Mouse (Mus musculus) ES-E14 (cell line): ENCODE measurements around the gene Dnajc24. TPM values are rescaled to one million over a fixed set of nuclear protein-coding genes. Genes with fewer than 3 reads are reported as not detected.
A peak's percentile ranks its signal among the peaks of the same experiment; 100 is the strongest.

Experiments used
- DNase-seq: peaks from one replicate; pipeline ENCODE4 v3.0.0-alpha.2; 2013; ENCODE audit warnings: low read depth, low spot score
- H3K27ac ChIP-seq: 2 replicates; pipeline ENCODE4 v1.5.1; 2012; ENCODE audit warnings: low read depth, mild to moderate bottlenecking, low read length, moderate library complexity, mixed read lengths; ENCODE audit not compliant: poor library complexity, insufficient read depth, severe bottlenecking
- H3K36me3 ChIP-seq: 2 replicates; pipeline ENCODE4 v1.6.1; 2012; ENCODE audit warnings: mild to moderate bottlenecking, low read length, moderate library complexity, mixed read lengths; ENCODE audit not compliant: control insufficient read depth, poor library complexity, insufficient read depth, severe bottlenecking
- H3K4me1 ChIP-seq, 2 experiments: fragments of 150-350 bp in 1 of 2; sonication (generic) in 1 of 2; 2 replicates each; pipeline ENCODE4 v1.6.1; 2012; ENCODE audit warnings: low read length in 2 of 2, mild to moderate bottlenecking in 1 of 2, mixed read lengths in 1 of 2; ENCODE audit not compliant: control insufficient read depth in 2 of 2, insufficient read depth in 2 of 2, poor library complexity in 1 of 2
- H3K4me3 ChIP-seq, 2 experiments: fragments of 150-350 bp in 1 of 2; sonication (generic) in 1 of 2; 2 replicates each; pipeline ENCODE4 v1.5.1; 2012; ENCODE audit warnings: low read length in 2 of 2, low read depth in 1 of 2, mild to moderate bottlenecking in 1 of 2, mixed read lengths in 1 of 2; ENCODE audit not compliant: insufficient read depth in 1 of 2, poor library complexity in 1 of 2, severe bottlenecking in 1 of 2
- H3K9ac ChIP-seq: 2 replicates; pipeline ENCODE4 v1.6.1; 2012; ENCODE audit warnings: low read depth, mild to moderate bottlenecking, low read length, mixed read lengths; ENCODE audit not compliant: poor library complexity, insufficient read depth, severe bottlenecking
- H3K9me3 ChIP-seq: fragments of 150-350 bp; sonication (generic); 2 replicates; pipeline ENCODE4 v1.6.1; 2012; ENCODE audit warnings: low read depth, mild to moderate bottlenecking, low read length; ENCODE audit not compliant: control insufficient read depth, insufficient read depth
- CHD2 ChIP-seq: IDR thresholded peaks from 2 replicates; pipeline ENCODE4 v1.6.1; 2014; ENCODE audit warnings: mild to moderate bottlenecking, low read depth, low read length, inconsistent platforms
- HCFC1 ChIP-seq: IDR thresholded peaks from 2 replicates; pipeline ENCODE4 v1.6.1; 2012; ENCODE audit warnings: low read length, inconsistent platforms, borderline replicate concordance; ENCODE audit not compliant: insufficient read depth
- MAFK ChIP-seq: IDR thresholded peaks from 2 replicates; pipeline ENCODE4 v1.6.1; 2014; ENCODE audit warnings: mild to moderate bottlenecking, low read depth, low read length, inconsistent platforms; ENCODE audit not compliant: insufficient read depth
- ZC3H11A ChIP-seq: IDR thresholded peaks from 2 replicates; pipeline ENCODE4 v1.6.1; 2012; ENCODE audit warnings: low read depth, mild to moderate bottlenecking, inconsistent platforms, low read length, borderline replicate concordance
- ZNF384 ChIP-seq: IDR thresholded peaks from 2 replicates; pipeline ENCODE4 v1.6.1; 2012; ENCODE audit warnings: low read depth, low read length, inconsistent platforms
- in situ Hi-C, 2 experiments: fragments of 600-800 bp; cut with MboI; formaldehyde crosslinking; loops; one replicate each; pipeline ENCODE4 v1.15.1; 2025; ENCODE audit warnings: low sequenced_read_pairs in 2 of 2, inconsistent platforms in 1 of 2; ENCODE audit not compliant: unreplicated experiment in 2 of 2
- total RNA-seq: library from RNA; depleted of rRNA; stranded (reverse); fragments of 300-350 nt; gene quantifications from 2 replicates; pipeline ENCODE4 v1.2.3, GENCODE M21; 2012; rRNA removed

Gene Dnajc24
- total RNA-seq, result 32.2 and 33.1 TPM in 2 replicates

DNA sequence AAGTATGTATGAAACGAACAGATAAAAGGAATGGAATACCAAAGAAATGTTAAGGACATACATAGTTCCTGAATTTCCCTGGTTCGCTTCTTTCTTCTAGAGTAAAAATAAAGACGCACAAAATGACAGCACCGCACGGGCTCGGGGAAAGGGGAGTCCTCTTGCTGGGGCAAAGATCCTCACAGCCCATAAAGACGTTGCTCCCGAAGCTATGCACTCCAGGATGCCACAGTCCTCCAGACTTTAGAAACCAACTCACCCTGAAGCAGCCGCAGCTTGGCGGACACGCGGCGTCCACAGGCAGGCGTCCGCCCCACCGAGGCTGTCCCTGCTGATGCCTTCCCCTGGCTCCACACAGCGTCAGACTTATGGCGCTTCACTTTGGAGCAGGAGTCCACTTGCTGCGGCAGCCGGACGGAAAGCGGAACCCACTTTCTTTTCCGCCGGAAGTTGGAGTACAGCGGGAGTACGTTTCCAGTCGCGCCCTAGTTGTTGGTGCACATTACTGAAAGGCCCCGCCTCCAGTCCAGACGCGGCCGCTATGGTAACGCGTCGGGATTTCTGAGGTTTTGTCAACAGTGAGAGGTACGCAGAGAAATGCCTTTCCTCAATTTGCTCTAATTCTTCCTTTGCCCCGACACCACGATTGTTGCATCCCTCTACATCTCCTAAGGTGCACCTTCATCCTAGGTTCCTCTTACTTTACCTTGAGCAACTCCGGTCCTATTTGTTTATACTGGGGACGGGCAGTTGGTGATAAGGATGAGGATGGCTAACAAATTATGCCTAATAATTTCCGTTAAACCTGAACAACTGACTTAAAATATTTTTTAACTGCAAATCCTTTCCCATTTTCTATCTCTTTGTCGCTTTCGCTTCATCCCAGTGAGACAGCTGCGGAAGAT is at the start of gene Dnajc24:
Gene Dnajc24 (minus strand): TSS at position 715 of the 905 bp plus-strand sequence.
- H3K9ac ChIP-seq, result peak within 1 kb of the TSS; percentile 90
- TF ChIP-seq CHD2 (no peak), HCFC1 (peak; percentile 82)
- H3K4me1 ChIP-seq, result no peaks in the 10 kb centered on the region
- H3K27ac ChIP-seq, result peak within 1 kb of the TSS; percentile 44; the same call in 1 of the 2 replicates
- in situ Hi-C loops, result no loop called here
- DNase-seq, result peak; percentile 79
- no peaks in the 10 kb centered on the region for H3K36me3 ChIP-seq
- H3K4me3 ChIP-seq, result peak within 1 kb of the TSS; percentile 96 to 97
- H3K9me3 ChIP-seq, result no peaks in the 10 kb centered on the region

DNA sequence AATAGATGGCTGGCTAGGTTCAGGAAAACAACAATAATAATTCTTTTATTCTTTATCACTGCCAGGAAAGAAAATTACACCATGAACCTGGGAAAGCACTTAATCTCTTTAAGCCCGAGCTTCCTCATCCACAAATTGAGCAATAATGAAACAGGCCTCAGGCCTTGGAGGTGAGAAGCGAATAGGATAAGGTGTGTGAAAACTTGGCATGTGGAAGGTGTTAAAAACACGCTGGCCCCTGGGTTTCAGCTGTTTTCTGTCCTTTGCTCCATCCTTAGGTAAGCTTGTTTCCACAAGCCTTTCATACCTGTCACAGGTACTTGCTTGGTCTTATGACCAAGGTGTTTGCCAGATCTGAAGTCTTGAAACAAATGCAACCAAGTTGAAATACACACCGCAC is 43.3 kb upstream of the Dnajc24 start:
- H3K9ac ChIP-seq, result no peak overlapping the region
- no peaks in the 10 kb centered on the region for H3K9me3 ChIP-seq
- H3K36me3 ChIP-seq, result no peaks in the 10 kb centered on the region
- H3K4me1 ChIP-seq, result no peaks in the 10 kb centered on the region
- in situ Hi-C loops, result no loop called here
- H3K4me3 ChIP-seq, result no peak overlapping the region
- TF ChIP-seq ZC3H11A (no peak), ZNF384 (no peak)
- no peak for DNase-seq
- H3K27ac ChIP-seq, result no peak overlapping the region

DNA sequence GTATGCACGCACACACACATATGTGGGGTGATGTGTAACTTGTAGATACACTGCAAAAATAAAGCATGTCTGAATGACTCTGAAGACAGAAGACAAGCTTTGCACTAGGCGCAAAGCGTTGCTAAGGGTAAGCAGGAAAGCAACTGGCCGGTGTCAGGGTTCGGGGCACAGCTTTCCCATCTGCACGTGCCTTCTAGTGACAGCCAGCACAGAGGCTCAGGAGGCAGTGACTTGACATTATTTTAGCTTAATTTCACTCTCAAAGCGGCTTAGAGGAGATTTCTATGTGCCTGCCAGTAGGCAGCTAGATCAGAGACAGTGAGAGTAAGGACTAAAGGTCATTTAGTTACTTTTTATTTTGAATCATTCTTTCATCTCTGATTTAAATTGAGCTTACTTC is 39.1 kb upstream of the Dnajc24 start:
- no peak for TF ChIP-seq ZNF384
- no peak for TF ChIP-seq MAFK
- TF ChIP-seq HCFC1, result no peak
- Histone ChIP-seq H3K9me3 (no peaks in the 10 kb centered on the region), H3K9ac (no peak overlapping the region), H3K27ac (no peak overlapping the region), H3K4me1 (no peaks in the 10 kb centered on the region; a peak in 2 of 4 replicates), H3K36me3 (no peaks in the 10 kb centered on the region), H3K4me3 (no peak overlapping the region)
- no peak for DNase-seq
- in situ Hi-C loops, result no loop called here

DNA sequence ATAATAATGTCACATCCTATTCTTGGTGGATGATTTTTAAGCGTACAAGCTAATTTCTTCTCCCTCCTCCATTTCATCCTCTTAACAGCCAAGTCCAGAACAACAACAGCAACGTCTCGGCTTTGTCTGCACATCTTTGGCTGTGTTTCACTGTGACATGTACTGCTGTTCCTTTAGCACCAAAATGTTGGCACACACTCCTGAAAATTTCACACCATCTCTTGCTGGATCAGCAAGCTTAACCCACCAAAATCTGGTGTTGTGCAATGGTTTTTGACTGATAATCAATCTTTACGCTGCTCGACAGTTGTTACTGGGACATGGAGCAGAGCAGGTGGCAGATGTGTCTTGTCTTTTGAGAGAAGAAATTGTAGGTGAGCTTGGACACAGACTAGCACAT is 38.6 kb upstream of the Dnajc24 start:
- DNase-seq, result no peak
- no peak overlapping the region for H3K9ac ChIP-seq
- in situ Hi-C loops, result no loop called here
- TF ChIP-seq CHD2 (no peak), ZC3H11A (no peak)
- H3K36me3 ChIP-seq, result no peaks in the 10 kb centered on the region
- no peaks in the 10 kb centered on the region; a peak in 2 of 4 replicates for H3K4me1 ChIP-seq
- no peak overlapping the region for H3K4me3 ChIP-seq
- H3K27ac ChIP-seq, result no peak overlapping the region
- H3K9me3 ChIP-seq, result no peaks in the 10 kb centered on the region

DNA sequence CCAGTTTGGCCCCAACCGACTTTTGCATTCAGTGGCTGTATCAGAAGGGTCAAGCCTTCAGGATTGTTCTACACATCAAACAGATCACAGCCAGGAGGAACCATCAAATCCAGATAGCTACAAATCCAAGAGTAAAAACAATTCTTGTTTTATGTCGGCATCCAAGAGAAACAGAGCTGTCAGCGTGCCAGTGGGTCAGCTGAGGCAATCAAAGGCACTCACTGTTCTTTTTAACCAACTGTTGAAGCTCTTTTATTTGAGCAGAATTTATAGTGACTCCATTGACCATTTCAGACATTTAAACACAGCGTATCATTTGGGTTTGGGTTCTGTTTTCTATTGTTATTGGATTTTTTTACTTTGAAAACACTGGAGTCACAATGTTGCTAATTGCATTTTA is 34.9 kb upstream of the Dnajc24 start:
- Histone ChIP-seq H3K4me3 (no peak overlapping the region), H3K4me1 (no peaks in the 10 kb centered on the region; a peak in 2 of 4 replicates), H3K27ac (no peak overlapping the region), H3K36me3 (no peaks in the 10 kb centered on the region), H3K9ac (no peak overlapping the region), H3K9me3 (no peaks in the 10 kb centered on the region)
- in situ Hi-C loops, result no loop called here
- no peak for DNase-seq
- TF ChIP-seq ZNF384 (no peak), HCFC1 (no peak), ZC3H11A (no peak), CHD2 (no peak), MAFK (no peak)
